Mouse (Mus musculus) gastrocnemius, postnatal 14 days (tissue): ENCODE data around the gene Fth1. TPM values are rescaled to one million over a fixed set of nuclear protein-coding genes. Genes with fewer than 3 reads are reported as not detected.
A peak's percentile ranks its signal among the peaks of the same experiment; 100 is the strongest.

Experiments used
- DNase-seq: peaks from one replicate; pipeline ENCODE4 v3.0.0; 2021; ENCODE audit warnings: mixed read lengths
- intact Hi-C: fragments of 180-260 bp; cut with DNase I; formaldehyde crosslinking; loops from one replicate; pipeline ENCODE4 v1.15.1; 2025; ENCODE audit warnings: low total_unique reads
- total RNA-seq, 2 experiments: library from RNA; stranded (reverse); gene quantifications; 2 replicates each; pipeline ENCODE4 v1.2.3; 2021

The Fth1 gene
- total RNA-seq, 2 experiments from 2014 or later, result 2,162 to 2,185 TPM

DNA sequence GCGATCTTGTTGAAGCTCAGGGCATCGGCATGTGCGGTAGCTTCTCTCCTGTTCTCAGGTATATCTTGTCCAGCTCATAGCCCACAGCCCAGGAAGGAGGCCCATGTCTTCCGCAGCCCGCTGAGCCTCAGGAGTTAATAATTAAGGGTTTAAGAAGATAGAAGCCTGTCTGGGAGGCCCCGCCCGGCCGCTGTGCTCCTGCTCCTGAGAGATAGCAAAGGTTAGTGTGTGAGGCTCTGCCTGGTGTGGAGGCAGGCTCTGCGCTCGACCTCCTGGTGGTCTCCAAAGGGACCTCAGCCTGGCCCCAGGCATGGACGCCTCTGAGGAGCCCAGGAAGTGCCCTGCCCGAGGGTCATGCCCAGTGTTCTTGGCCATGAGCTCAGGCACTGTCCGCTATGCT is 34.4 kb downstream of the Fth1 start:
- DNase-seq, result no peak
- intact Hi-C loops, result no loop called here

GRCm38 (mm10) chr19:10015442-10015841 is 35.0 kb downstream of the Fth1 start:
- DNase-seq, result no peak
- intact Hi-C loops, result no loop called here

DNA sequence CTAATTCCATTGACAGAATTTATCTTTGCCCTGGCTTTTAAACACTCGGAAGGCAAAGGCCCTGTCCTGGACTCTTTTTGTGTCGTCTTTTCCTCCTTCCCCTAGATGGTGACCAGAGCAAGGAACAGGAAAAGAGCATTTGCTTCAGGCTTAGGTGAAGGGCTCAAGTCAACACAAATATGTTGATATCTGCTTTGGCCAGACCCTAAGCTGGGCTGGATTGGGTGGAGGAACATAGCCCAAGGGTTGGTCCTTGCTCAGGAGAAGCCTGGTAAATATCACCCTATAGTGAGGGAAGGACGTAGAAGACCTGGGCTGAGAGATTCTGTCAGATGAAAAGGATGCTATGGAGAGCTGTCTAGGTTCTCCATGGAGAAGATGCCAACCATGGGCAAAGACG is 35.8 kb downstream of the Fth1 start:
- DNase-seq, result no peak
- intact Hi-C loops, result no loop called here

DNA sequence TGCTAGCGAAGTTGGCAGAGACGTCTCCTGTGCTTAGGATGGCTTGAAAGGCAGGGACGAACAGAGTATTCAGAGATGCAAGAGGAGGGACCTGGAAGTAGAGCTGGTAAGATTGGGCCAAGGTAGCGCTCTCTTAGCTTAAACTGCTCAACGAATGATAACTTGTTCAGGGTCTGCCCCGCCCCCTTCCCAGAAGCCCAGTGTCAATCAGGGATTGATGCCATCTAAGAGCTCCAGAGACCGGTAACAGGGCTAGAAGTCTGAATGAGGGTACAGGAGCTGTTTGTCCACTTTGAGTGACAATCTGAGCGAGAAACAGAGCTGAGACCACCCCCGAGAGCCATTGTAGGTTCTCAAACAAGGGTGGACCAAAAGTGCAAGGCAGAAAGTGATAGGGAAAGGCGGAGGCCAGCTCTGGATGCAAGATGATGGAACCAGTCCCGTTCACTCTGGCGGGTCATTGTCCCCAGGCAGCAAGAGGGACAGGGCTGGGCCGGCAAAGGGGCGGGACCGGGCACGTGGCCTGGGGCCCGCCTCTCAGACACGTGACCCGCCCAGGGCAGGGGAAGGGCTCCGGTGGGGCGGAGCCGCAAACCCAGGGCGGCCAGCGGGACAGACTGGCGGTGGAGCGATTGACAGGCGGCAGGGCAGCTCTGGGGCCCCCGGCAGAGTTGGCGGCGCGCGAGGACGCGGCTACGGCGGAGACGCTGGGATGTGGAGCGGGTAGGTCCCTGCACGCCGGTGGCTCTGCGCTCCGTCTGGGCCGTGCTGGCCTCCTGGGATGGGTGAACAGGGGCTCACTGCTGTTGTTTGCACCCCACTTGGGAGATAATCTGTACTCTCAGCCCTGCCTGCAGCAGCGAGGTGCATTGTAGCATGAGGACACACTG is 37.5 kb downstream of the Fth1 start:
- intact Hi-C loops, result no loop called here
- DNase-seq, result peak; percentile 95

DNA sequence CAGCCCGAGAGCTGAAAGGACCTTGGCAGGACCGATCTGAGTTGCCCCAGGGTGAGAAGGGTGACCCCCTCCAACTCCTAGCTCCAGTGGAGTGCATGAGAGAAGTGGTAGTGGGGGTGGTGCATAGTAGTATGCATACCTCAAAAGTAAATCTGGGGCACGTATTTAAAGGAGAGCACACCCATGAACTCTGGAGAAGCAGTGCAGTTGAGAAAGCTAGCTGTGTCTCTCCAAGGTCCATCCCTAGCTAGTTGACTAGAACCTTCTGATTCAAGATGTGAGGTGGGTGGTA is 38.1 kb downstream of the Fth1 start:
- DNase-seq, result no peak
- intact Hi-C loops, result no loop called here

DNA sequence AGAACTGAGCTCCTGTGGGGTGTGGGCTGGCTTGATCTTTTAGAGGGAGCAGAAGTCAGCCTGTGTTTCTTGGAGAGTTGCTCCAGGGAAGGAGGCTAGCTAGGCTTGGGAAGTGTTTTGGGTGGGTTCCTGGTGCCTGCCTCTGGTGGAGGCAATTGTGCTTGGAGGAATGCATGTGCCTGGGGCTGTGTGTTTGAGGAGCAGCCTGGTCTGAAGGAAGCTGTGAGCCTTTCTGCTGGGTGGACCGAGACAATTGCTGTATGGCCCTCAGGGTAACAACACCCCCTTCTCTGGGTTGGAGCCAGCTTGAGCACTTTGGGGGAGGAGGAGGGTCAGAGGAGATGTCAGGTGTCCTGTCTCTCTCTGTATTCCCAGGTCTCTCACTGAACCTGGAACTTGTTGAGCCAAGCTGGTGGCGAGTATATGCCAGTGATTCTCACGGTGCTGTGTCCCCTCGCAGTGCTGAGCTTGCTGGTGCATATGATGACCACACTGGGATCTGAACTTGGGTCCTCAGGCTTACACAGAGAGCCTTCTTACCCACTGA is 38.9 kb downstream of the Fth1 start:
- no peak for DNase-seq
- intact Hi-C loops, result no loop called here

GRCm38 (mm10) chr19:10021981-10022380 is 41.6 kb downstream of the Fth1 start:
- DNase-seq, result no peak
- intact Hi-C loops, result no loop called here

DNA sequence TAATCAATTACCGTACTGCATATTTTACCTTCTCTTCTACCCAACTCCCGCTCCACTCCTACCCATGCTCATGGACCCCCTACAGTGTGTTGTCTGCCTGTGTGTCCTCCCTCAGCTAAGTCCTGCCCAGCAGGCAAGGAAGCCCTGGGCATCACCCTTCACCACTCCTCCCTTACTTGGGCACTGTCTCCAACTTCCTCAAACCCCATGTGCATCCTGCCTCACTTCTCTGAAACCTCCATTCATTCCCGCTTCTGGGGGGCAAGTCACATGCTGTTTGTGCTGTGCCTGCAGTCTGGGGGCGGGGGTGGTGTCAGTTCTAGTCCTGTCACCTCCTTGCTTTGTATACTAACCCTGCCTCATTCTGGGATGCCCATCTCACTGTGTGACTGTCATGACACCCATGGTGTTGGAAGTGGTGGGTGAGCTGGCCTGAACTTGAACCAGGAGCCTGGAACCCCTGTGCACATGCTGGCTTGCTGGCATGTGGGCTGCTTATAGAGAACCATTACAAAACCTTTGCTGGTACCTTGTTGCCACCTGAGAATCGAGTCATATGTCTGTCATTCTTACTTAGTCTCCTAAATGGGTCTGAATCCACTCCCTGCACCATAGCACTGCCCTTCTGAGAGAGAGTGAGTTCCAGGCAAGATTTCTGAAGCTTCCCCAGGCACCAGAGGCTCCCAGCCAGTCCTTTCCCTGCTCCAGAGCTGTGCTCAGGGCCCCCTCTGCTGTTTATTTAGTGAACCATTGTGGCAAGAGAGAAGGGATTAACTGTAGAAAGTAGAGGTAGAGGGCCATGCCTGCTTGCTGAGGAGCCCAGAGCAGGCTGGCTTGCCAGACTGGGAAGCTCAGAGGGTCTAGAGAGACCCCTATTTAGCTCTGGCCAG is 42.3 kb downstream of the Fth1 start:
- intact Hi-C loops, result no loop called here

GRCm38 (mm10) chr19:10023304-10023758 is 42.9 kb downstream of the Fth1 start:
- intact Hi-C loops, result no loop called here
- DNase-seq, result no peak

More for the DNA sequence above, 42.3 kb downstream of the Fth1 start:
- peak; percentile 53 for DNase-seq

- intact Hi-C loops, result no loop called here
- DNase-seq, result peak; percentile 71
These were observed 44.9 kb downstream of the Fth1 start for GRCm38 (mm10) chr19:10025169-10025875.

DNA sequence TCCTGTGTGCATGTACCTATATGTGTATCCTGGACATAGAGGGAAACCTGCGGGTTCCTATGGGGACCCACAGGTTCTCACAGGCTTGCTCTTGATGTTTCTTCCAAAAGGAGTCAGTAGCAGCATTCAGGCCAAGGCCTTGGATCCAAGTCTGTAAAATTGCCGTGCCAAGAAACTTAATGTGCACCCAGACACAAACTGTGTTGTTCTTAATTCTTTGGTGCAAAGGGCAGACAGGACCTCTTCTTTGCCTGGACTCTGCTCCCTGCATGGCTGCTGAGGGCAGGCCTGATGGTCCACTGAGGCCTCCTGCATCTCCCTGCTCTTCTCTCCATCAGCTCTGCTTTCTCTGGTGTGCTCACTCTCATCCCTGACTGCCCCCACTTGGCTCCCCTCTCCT is 49.3 kb downstream of the Fth1 start:
- DNase-seq, result no peak
- intact Hi-C loops, result loop anchor here (5.0 kb wide), 1 partner anchor 112 kb away; no protein-coding TSS in a partner anchor

- intact Hi-C loops, result loop anchor here (5.0 kb wide), 1 partner anchor 116 kb away; no protein-coding TSS in a partner anchor
- DNase-seq, result peak; percentile 59
These were observed 53.0 kb downstream of the Fth1 start for GRCm38 (mm10) chr19:10033211-10033973.

- DNase-seq, result no peak
- intact Hi-C loops, result loop anchor here (2.0 to 5.0 kb wide), 2 partner anchors 34 to 117 kb away; partner anchors contain the start of genes Best1 and Rab3il1
These were observed 54.0 kb downstream of the Fth1 start for GRCm38 (mm10) chr19:10034356-10034755.

Other genes starting within 250 kb of the Fth1 start
- not detected for gene Scgb2a2, start 133.0 kb upstream of the Fth1 start, total RNA-seq
- 1 to 10 TPM; 8.3 to 9.1 TPM for gene Incenp, start 81.0 kb upstream of the Fth1 start, total RNA-seq
- under 1 TPM; 0.29 to 0.41 TPM for gene Best1, start 21.0 kb downstream of the Fth1 start, total RNA-seq
- gene Rab3il1, start 21.1 kb downstream of the Fth1 start, total RNA-seq, result 10 to 100 TPM in 1 of 2 experiments, 1 to 10 TPM in 1; 7.4 to 11.6 TPM
- 1 to 10 TPM; 5.4 to 6.0 TPM for gene Fads3, start 61.0 kb downstream of the Fth1 start, total RNA-seq
- gene Fads2, start 121.1 kb downstream of the Fth1 start, total RNA-seq, result 10 to 100 TPM in 1 of 2 experiments, 1 to 10 TPM in 1; 6.7 to 11.1 TPM
- 10 to 100 TPM; 10.5 to 16.5 TPM for gene Fads1, start 202.3 kb downstream of the Fth1 start, total RNA-seq
- gene Tmem258, start 223.4 kb downstream of the Fth1 start, total RNA-seq, result 10 to 100 TPM; 92.6 to 96.5 TPM
- 1 to 10 TPM; 4.2 to 6.2 TPM for gene Fen1, start 223.6 kb downstream of the Fth1 start, total RNA-seq